Mouse (Mus musculus): ENCODE measurements around the gene 4932438H23Rik. TPM values are rescaled to one million over a fixed set of nuclear protein-coding genes. Genes with fewer than 3 reads are reported as not detected.

4932438H23Rik gene
- polyA plus RNA-seq, 1 experiment from 2014 or later: 0.34 TPM

GRCm38 (mm10) chr16:91043461-91044248, 51.3 kb downstream of the 4932438H23Rik start:
- Histone ChIP-seq H3K4me3 (ENCODE audit: low read depth, low read length) (peak overlapping the region; percentile 96), H3K9me3 (ENCODE audit: control insufficient read depth) (no peaks in the 10 kb centered on the region), H3K9ac (ENCODE audit: low read depth, low read length) (peak overlapping the region; percentile 96), H3K27ac (ENCODE audit: low read depth, low read length) (peak overlapping the region; percentile 93), H3K4me1 (replicated peaks; ENCODE audit: control insufficient read depth, insufficient read depth, low read length) (no peaks in the 10 kb centered on the region), H3K27me3 (replicated peaks; ENCODE audit: control insufficient read depth, insufficient read depth, low read length) (no peaks in the 10 kb centered on the region), H3K4me2 (replicated peaks; ENCODE audit: low read depth) (peak overlapping the region; percentile 83), H3K36me3 (ENCODE audit: control insufficient read depth, insufficient read depth) (0 out of 2 replicates have a peak, but pooled peaks cover 7% of the 10 kb centered on the region)
- peak; percentile 71 for ATAC-seq
- under 1% methylated on average over 63 of the region's 63 CpGs for WGBS
- no peak for TF ChIP-seq CTCF (IDR thresholded peaks at IDR 0.05; ENCODE audit: low read depth)

GRCm38 (mm10) chr16:91042640-91043039, 52.3 kb downstream of the 4932438H23Rik start:
- Histone ChIP-seq H3K27me3 (replicated peaks; ENCODE audit: control insufficient read depth, insufficient read depth, low read length) (no peaks in the 10 kb centered on the region), H3K4me2 (replicated peaks; ENCODE audit: low read depth) (peak overlapping the region; percentile 83; the same call in 1 of the 2 replicates), H3K36me3 (ENCODE audit: control insufficient read depth, insufficient read depth) (peaks cover 16% of the 10 kb centered on the region), H3K4me3 (ENCODE audit: low read depth, low read length) (peak overlapping the region; percentile 4; the same call in 1 of the 2 replicates), H3K9me3 (ENCODE audit: control insufficient read depth) (no peaks in the 10 kb centered on the region), H3K4me1 (replicated peaks; ENCODE audit: control insufficient read depth, insufficient read depth, low read length) (no peaks in the 10 kb centered on the region), H3K9ac (ENCODE audit: low read depth, low read length) (no peak overlapping the region), H3K27ac (ENCODE audit: low read depth, low read length) (no peak overlapping the region)
- 24% methylated on average over 1 of the region's 1 CpGs for WGBS
- ATAC-seq: no peak
- TF ChIP-seq CTCF (IDR thresholded peaks at IDR 0.05; ENCODE audit: low read depth): no peak

- Histone ChIP-seq H3K4me1 (replicated peaks; ENCODE audit: control insufficient read depth, insufficient read depth, low read length) (no peaks in the 10 kb centered on the region), H3K9me3 (ENCODE audit: control insufficient read depth) (no peaks in the 10 kb centered on the region), H3K4me3 (ENCODE audit: low read depth, low read length) (no peak overlapping the region), H3K36me3 (ENCODE audit: control insufficient read depth, insufficient read depth) (peaks cover 62% of the 10 kb centered on the region), H3K9ac (ENCODE audit: low read depth, low read length) (no peak overlapping the region), H3K27me3 (replicated peaks; ENCODE audit: control insufficient read depth, insufficient read depth, low read length) (no peaks in the 10 kb centered on the region), H3K4me2 (replicated peaks; ENCODE audit: low read depth) (no peak overlapping the region), H3K27ac (ENCODE audit: low read depth, low read length) (no peak overlapping the region)
- WGBS: 89% methylated on average over 10 of the region's 10 CpGs
- no peak for TF ChIP-seq CTCF (IDR thresholded peaks at IDR 0.05; ENCODE audit: low read depth)
- ATAC-seq: no peak
Observed at GRCm38 (mm10) chr16:91035866-91036265, 59.1 kb downstream of the 4932438H23Rik start.

- Histone ChIP-seq H3K27ac (ENCODE audit: low read depth, low read length) (no peak overlapping the region), H3K9ac (ENCODE audit: low read depth, low read length) (no peak overlapping the region), H3K4me1 (replicated peaks; ENCODE audit: control insufficient read depth, insufficient read depth, low read length) (no peaks in the 10 kb centered on the region), H3K9me3 (ENCODE audit: control insufficient read depth) (no peaks in the 10 kb centered on the region), H3K36me3 (ENCODE audit: control insufficient read depth, insufficient read depth) (peaks cover 73% of the 10 kb centered on the region), H3K27me3 (replicated peaks; ENCODE audit: control insufficient read depth, insufficient read depth, low read length) (no peaks in the 10 kb centered on the region), H3K4me2 (replicated peaks; ENCODE audit: low read depth) (no peak overlapping the region), H3K4me3 (ENCODE audit: low read depth, low read length) (no peak overlapping the region)
- no peak for TF ChIP-seq CTCF (IDR thresholded peaks at IDR 0.05; ENCODE audit: low read depth)
- WGBS: 94% methylated on average over 4 of the region's 4 CpGs
- no peak for ATAC-seq
Observed at GRCm38 (mm10) chr16:91030751-91031150, 64.2 kb downstream of the 4932438H23Rik start.

- Histone ChIP-seq H3K27ac (ENCODE audit: low read depth, low read length) (no peak overlapping the region), H3K4me1 (replicated peaks; ENCODE audit: control insufficient read depth, insufficient read depth, low read length) (no peaks in the 10 kb centered on the region), H3K27me3 (replicated peaks; ENCODE audit: control insufficient read depth, insufficient read depth, low read length) (no peaks in the 10 kb centered on the region), H3K36me3 (ENCODE audit: control insufficient read depth, insufficient read depth) (peaks cover 75% of the 10 kb centered on the region), H3K4me3 (ENCODE audit: low read depth, low read length) (no peak overlapping the region), H3K9me3 (ENCODE audit: control insufficient read depth) (no peaks in the 10 kb centered on the region), H3K9ac (ENCODE audit: low read depth, low read length) (no peak overlapping the region), H3K4me2 (replicated peaks; ENCODE audit: low read depth) (no peak overlapping the region)
- no peak for ATAC-seq
- no peak for TF ChIP-seq CTCF (IDR thresholded peaks at IDR 0.05; ENCODE audit: low read depth)
- WGBS: 85% methylated on average over 2 of the region's 2 CpGs
Observed at GRCm38 (mm10) chr16:91029901-91030300, 65.0 kb downstream of the 4932438H23Rik start.

- no peak for TF ChIP-seq CTCF (IDR thresholded peaks at IDR 0.05; ENCODE audit: low read depth)
- Histone ChIP-seq H3K9me3 (ENCODE audit: control insufficient read depth) (no peaks in the 10 kb centered on the region), H3K27me3 (replicated peaks; ENCODE audit: control insufficient read depth, insufficient read depth, low read length) (no peaks in the 10 kb centered on the region), H3K4me3 (ENCODE audit: low read depth, low read length) (no peak overlapping the region), H3K9ac (ENCODE audit: low read depth, low read length) (no peak overlapping the region), H3K27ac (ENCODE audit: low read depth, low read length) (no peak overlapping the region), H3K4me1 (replicated peaks; ENCODE audit: control insufficient read depth, insufficient read depth, low read length) (no peaks in the 10 kb centered on the region), H3K4me2 (replicated peaks; ENCODE audit: low read depth) (no peak overlapping the region), H3K36me3 (ENCODE audit: control insufficient read depth, insufficient read depth) (peaks cover 76% of the 10 kb centered on the region)
- no peak for ATAC-seq
- WGBS: 77% methylated on average over 8 of the region's 8 CpGs
Observed at GRCm38 (mm10) chr16:91029161-91029743, 65.7 kb downstream of the 4932438H23Rik start.
